Mouse (Mus musculus) lung, adult 2 months (tissue): ENCODE measurements around the gene 3110009E18Rik.

Experiments used
- CTCF ChIP-seq: fragments of 200-500 bp; IDR thresholded peaks from 2 replicates; pipeline ENCODE4 v1.5.1; 2011; ENCODE audit warnings: mild to moderate bottlenecking, low read length, control low read depth; ENCODE audit not compliant: insufficient read depth
- POLR2A ChIP-seq: fragments of 200-500 bp; IDR thresholded peaks from 2 replicates; pipeline ENCODE4 v1.6.1; 2011; ENCODE audit warnings: low read depth, mild to moderate bottlenecking, control low read depth, low read length, borderline replicate concordance; ENCODE audit errors: extremely low read depth

DNA sequence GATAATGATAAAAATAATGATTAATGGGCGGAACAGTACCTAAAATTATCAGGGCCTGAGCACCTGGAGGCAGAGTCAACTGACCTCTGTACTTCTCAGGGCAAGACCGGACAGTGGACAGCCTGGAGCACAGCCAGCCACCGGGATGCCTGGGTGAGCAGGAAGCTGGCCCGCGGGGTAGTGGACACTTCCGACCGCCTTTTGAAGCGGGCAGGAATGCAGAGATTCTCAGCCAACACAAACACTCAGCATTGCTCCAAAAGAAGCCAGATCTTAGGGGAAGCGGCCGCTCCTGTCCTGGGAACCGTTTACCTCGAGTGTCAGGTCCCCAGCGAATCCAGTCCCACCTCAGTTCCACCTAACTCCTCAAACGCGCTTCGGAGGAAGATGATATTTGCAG lies 48.1 kb upstream of the 3110009E18Rik start:
- no peak for TF ChIP-seq CTCF
- peak; percentile 19; the same call in 1 of the 2 replicates for TF ChIP-seq POLR2A
